Mouse (Mus musculus) embryonic stem cell, embryonic (primary cell): ENCODE measurements around the gene Tmem189.

Experiments used
- CTCF ChIA-PET, 4 experiments: fragments of 300-600 bp in 2 of 4; fragments of 350-600 bp in 2 of 4; sonication (Branson Sonifier 250); formaldehyde crosslinking; loops; one replicate each; lab custom pipeline; 2022; ENCODE audit warnings: inconsistent platforms in 2 of 4; lab: Charles Lee
- POLR2A ChIA-PET, 4 experiments: fragments of 300-600 bp in 2 of 4; fragments of 350-600 bp in 2 of 4; sonication (Branson Sonifier 250); formaldehyde crosslinking; loops; one replicate each; lab custom pipeline; 2022; ENCODE audit warnings: antibody characterized with exemption in 4 of 4, inconsistent platforms in 1 of 4; lab: Charles Lee

The Tmem189 gene

GRCm38 (mm10) chr2:167629665-167630209 lies 59.9 kb downstream of the Tmem189 start:
- ChIA-PET CTCF (interaction anchor here in 1 of 4 experiments (1.0 to 1.2 kb wide), 3 partner anchors 49 to 98 kb away, joined by 3 read pairs; no protein-coding TSS in a partner anchor), POLR2A (interaction anchor here in 2 of 4 experiments (1.2 to 9.3 kb wide), 5 partner anchors 9 to 127 kb away, joined by 3 to 76 read pairs (median 6); no protein-coding TSS in a partner anchor)

GRCm38 (mm10) chr2:167628872-167629271 lies 60.8 kb downstream of the Tmem189 start:
- ChIA-PET CTCF (interaction anchor here in 2 of 4 experiments (0.7 to 1.2 kb wide), 3 partner anchors 14 to 96 kb away, joined by 3 read pairs; no protein-coding TSS in a partner anchor), POLR2A (interaction anchor here in 3 of 4 experiments (0.8 to 9.3 kb wide), 6 partner anchors 8 to 126 kb away, joined by 3 to 76 read pairs (median 4); partner anchors contain the start of gene Gm20431 (in 1 of the 3))

- POLR2A ChIA-PET, result interaction anchor here in 3 of 4 experiments (0.6 to 9.3 kb wide), 18 partner anchors 9 to 1396 kb away, joined by 3 to 76 read pairs (median 3); no protein-coding TSS in a partner anchor
Observed at GRCm38 (mm10) chr2:167627019-167627418, 62.6 kb downstream of the Tmem189 start.

GRCm38 (mm10) chr2:167625670-167626069 lies 64.0 kb downstream of the Tmem189 start:
- ChIA-PET POLR2A (interaction anchor here (0.5 to 9.3 kb wide), 12 partner anchors 11 to 201 kb away, joined by 3 to 76 read pairs (median 3); partner anchors contain the start of gene Gm20431 (in 1 of the 4)), CTCF (interaction anchor here in 3 of 4 experiments (0.5 to 1.6 kb wide), 7 partner anchors 20 to 1405 kb away, joined by 3 to 8 read pairs (median 4); partner anchors contain the start of gene Ptpn1 (in 1 of the 3))

More at GRCm38 (mm10) chr2:167627019-167627418, 62.6 kb downstream of the Tmem189 start:
- CTCF ChIA-PET, result interaction anchor here (0.5 to 1.6 kb wide), 15 partner anchors 10 to 1409 kb away, joined by 3 to 5 read pairs (median 3); partner anchors contain the start of genes Gm20431 (in 1 of the 4) and Snai1 (in 1 of the 4)

GRCm38 (mm10) chr2:167624368-167625075 lies 65.1 kb downstream of the Tmem189 start:
- ChIA-PET CTCF (interaction anchor here in 3 of 4 experiments (0.7 to 1.6 kb wide), 8 partner anchors 19 to 308 kb away, joined by 3 to 12 read pairs (median 4); partner anchors contain the start of gene Ptpn1 (in 1 of the 3)), POLR2A (interaction anchor here in 3 of 4 experiments (0.6 to 9.3 kb wide), 10 partner anchors 10 to 325 kb away, joined by 3 to 76 read pairs (median 3); no protein-coding TSS in a partner anchor)

GRCm38 (mm10) chr2:167622965-167623364 lies 66.7 kb downstream of the Tmem189 start:
- ChIA-PET CTCF (interaction anchor here in 3 of 4 experiments (0.6 to 1.3 kb wide), 5 partner anchors 52 to 103 kb away, joined by 3 to 13 read pairs (median 4); no protein-coding TSS in a partner anchor), POLR2A (interaction anchor here in 2 of 4 experiments (0.6 to 9.3 kb wide), 5 partner anchors 8 to 200 kb away, joined by 3 to 76 read pairs (median 4); no protein-coding TSS in a partner anchor)

- CTCF ChIA-PET, result interaction anchor here in 2 of 4 experiments (0.6 to 3.2 kb wide), 8 partner anchors 53 to 269 kb away, joined by 3 to 13 read pairs (median 4); no protein-coding TSS in a partner anchor
- POLR2A ChIA-PET, result interaction anchor here in 3 of 4 experiments (0.6 to 9.3 kb wide), 8 partner anchors 7 to 342 kb away, joined by 3 to 76 read pairs (median 4); no protein-coding TSS in a partner anchor
Observed at GRCm38 (mm10) chr2:167622352-167622751, 67.3 kb downstream of the Tmem189 start.

GRCm38 (mm10) chr2:167621255-167622087 lies 68.2 kb downstream of the Tmem189 start:
- ChIA-PET POLR2A (interaction anchor here in 3 of 4 experiments (0.6 to 2.8 kb wide), 12 partner anchors 7 to 343 kb away, joined by 3 to 10 read pairs (median 3); partner anchors contain the start of gene Cebpb (in 1 of the 3)), CTCF (interaction anchor here in 3 of 4 experiments (0.5 to 3.2 kb wide), 10 partner anchors 16 to 399 kb away, joined by 3 to 8 read pairs (median 3); no protein-coding TSS in a partner anchor)

- ChIA-PET CTCF (interaction anchor here (0.6 to 2.7 kb wide), 13 partner anchors 9 to 278 kb away, joined by 3 to 10 read pairs (median 4); no protein-coding TSS in a partner anchor), POLR2A (interaction anchor here (0.6 to 7.9 kb wide), 12 partner anchors 9 to 196 kb away, joined by 3 to 76 read pairs (median 3); partner anchors contain the start of genes Gm20431 (in 1 of the 4), Slc9a8 (in 1 of the 4) and Snai1 (in 1 of the 4))
Observed at GRCm38 (mm10) chr2:167617472-167617871, 72.2 kb downstream of the Tmem189 start.

GRCm38 (mm10) chr2:167617034-167617433 lies 72.6 kb downstream of the Tmem189 start:
- POLR2A ChIA-PET, result interaction anchor here (0.6 to 7.9 kb wide), 9 partner anchors 10 to 123 kb away, joined by 3 to 76 read pairs (median 3); partner anchors contain the start of gene Snai1 (in 1 of the 4)
- CTCF ChIA-PET, result interaction anchor here (0.5 to 2.7 kb wide), 13 partner anchors 10 to 278 kb away, joined by 3 to 10 read pairs (median 4); no protein-coding TSS in a partner anchor

- ChIA-PET POLR2A (interaction anchor here (0.6 to 7.9 kb wide), 7 partner anchors 8 to 85 kb away, joined by 3 to 76 read pairs (median 4); no protein-coding TSS in a partner anchor), CTCF (interaction anchor here (0.5 to 2.6 kb wide), 19 partner anchors 8 to 233 kb away, joined by 3 to 14 read pairs (median 4); partner anchors contain the start of gene Snai1 (in 1 of the 4))
Observed at GRCm38 (mm10) chr2:167613335-167613734, 76.3 kb downstream of the Tmem189 start.

- CTCF ChIA-PET, result interaction anchor here in 2 of 4 experiments (1.0 to 2.0 kb wide), 4 partner anchors 63 to 80 kb away, joined by 3 to 6 read pairs (median 4); no protein-coding TSS in a partner anchor
- POLR2A ChIA-PET, result interaction anchor here in 2 of 4 experiments (0.8 to 7.9 kb wide), 4 partner anchors 15 to 83 kb away, joined by 3 to 76 read pairs (median 4); partner anchors contain the start of gene Snai1 (in 1 of the 2)
Observed at GRCm38 (mm10) chr2:167612122-167612521, 77.5 kb downstream of the Tmem189 start.

GRCm38 (mm10) chr2:167611287-167611686 lies 78.3 kb downstream of the Tmem189 start:
- ChIA-PET CTCF (interaction anchor here in 2 of 4 experiments (1.1 to 2.0 kb wide), 2 partner anchors 70 to 79 kb away, joined by 4 to 6 read pairs; no protein-coding TSS in a partner anchor), POLR2A (interaction anchor here in 3 of 4 experiments (0.6 to 7.9 kb wide), 6 partner anchors 15 to 384 kb away, joined by 3 to 76 read pairs (median 3); no protein-coding TSS in a partner anchor)

GRCm38 (mm10) chr2:167606745-167607123 lies 82.9 kb downstream of the Tmem189 start:
- ChIA-PET POLR2A (interaction anchor here in 3 of 4 experiments (1.0 to 6.1 kb wide), 11 partner anchors 11 to 87 kb away, joined by 3 to 74 read pairs (median 5); partner anchors contain the start of gene Snai1 (in 3 of the 3)), CTCF (interaction anchor here (0.6 to 8.9 kb wide), 11 partner anchors 10 to 87 kb away, joined by 3 to 244 read pairs (median 10); partner anchors contain the start of gene Snai1 (in 3 of the 4))
